Mouse (Mus musculus): ENCODE measurements around the gene Mdm2.

- no peak for TF ChIP-seq CTCF (IDR thresholded peaks at IDR 0.05)
- no peak for TF ChIP-seq POLR2A (IDR thresholded peaks at IDR 0.05; ENCODE audit: insufficient read depth, low read depth, low read length)
Measured at GRCm38 (mm10) chr10:117642201-117642450, 68.4 kb downstream of the Mdm2 start.
